Mouse (Mus musculus) MEL (cell line): Measurements from ENCODE around the gene Cklf. TPM values are rescaled to one million over a fixed set of nuclear protein-coding genes. Genes with fewer than 3 reads are reported as not detected.

ENCODE experiments used
- polyA plus RNA-seq, 2 experiments: library from polyadenylated mRNA; stranded (reverse) in 1 of 2; unstranded in 1 of 2; fragments of >175 nt in 1 of 2; fragments of >200 nt in 1 of 2; gene quantifications; 2 replicates each; pipeline versions ENCODE4 v1.2.1 to v1.2.4; 2012; ENCODE audit warnings: low replicate concordance in 2 of 2, low read depth in 1 of 2; ENCODE audit not compliant: insufficient read length in 2 of 2, insufficient read depth in 1 of 2, missing spikeins in 1 of 2
- total RNA-seq: library from RNA; depleted of rRNA; stranded (reverse); fragments of 300-350 nt; gene quantifications from 2 replicates; pipeline ENCODE4 v1.2.3, GENCODE M21; 2012; rRNA removed

The Cklf gene
- total and polyA plus RNA-seq, 3 experiments = 27.1 to 30.1 TPM; not detected in 1

Other genes with a start within 250 kb of the Cklf start
- gene Cdh5, start 149.2 kb upstream of the Cklf start, total RNA-seq = not detected in 2 replicates
- gene Cdh5, start 149.2 kb upstream of the Cklf start, polyA plus RNA-seq = not detected
- not detected in 2 replicates for gene Bean1, start 80.4 kb upstream of the Cklf start, total RNA-seq
- not detected for gene Bean1, start 80.4 kb upstream of the Cklf start, polyA plus RNA-seq
- 17.6 and 18.6 TPM in 2 replicates for gene Tk2, start 2.3 kb upstream of the Cklf start, total RNA-seq
- gene Tk2, start 2.3 kb upstream of the Cklf start, polyA plus RNA-seq = 10 to 100 TPM in 1 of 2 experiments, not detected in 1; 26.8 TPM
- gene Cmtm2a, start 42.3 kb downstream of the Cklf start, total RNA-seq = not detected in 2 replicates
- gene Cmtm2a, start 42.3 kb downstream of the Cklf start, polyA plus RNA-seq = not detected
- gene Gm45711, start 59.2 kb downstream of the Cklf start, total RNA-seq = not detected in 2 replicates
- not detected for gene Gm45711, start 59.2 kb downstream of the Cklf start, polyA plus RNA-seq
- gene Cmtm1, start 59.3 kb downstream of the Cklf start, total RNA-seq = not detected in 2 replicates
- not detected for gene Cmtm1, start 59.3 kb downstream of the Cklf start, polyA plus RNA-seq
- not detected in 2 replicates for gene Gm11020, start 70.7 kb downstream of the Cklf start, total RNA-seq
- not detected for gene Gm11020, start 70.7 kb downstream of the Cklf start, polyA plus RNA-seq
- gene Cmtm2b, start 71.4 kb downstream of the Cklf start, total RNA-seq = not detected in 2 replicates
- gene Cmtm2b, start 71.4 kb downstream of the Cklf start, polyA plus RNA-seq = not detected
- 13.2 and 17.9 TPM in 2 replicates for gene Cmtm3, start 88.5 kb downstream of the Cklf start, total RNA-seq
- 10 to 100 TPM in 1 of 2 experiments, not detected in 1; 56.3 TPM for gene Cmtm3, start 88.5 kb downstream of the Cklf start, polyA plus RNA-seq
- 6.4 and 6.5 TPM in 2 replicates for gene Cmtm4, start 144.9 kb downstream of the Cklf start, total RNA-seq
- gene Cmtm4, start 144.9 kb downstream of the Cklf start, polyA plus RNA-seq = 10 to 100 TPM; 12.0 to 31.1 TPM
- 19.3 and 22.4 TPM in 2 replicates for gene Dync1li2, start 192.2 kb downstream of the Cklf start, total RNA-seq
- gene Dync1li2, start 192.2 kb downstream of the Cklf start, polyA plus RNA-seq = 10 to 100 TPM in 1 of 2 experiments, not detected in 1; 23.8 TPM